Mouse (Mus musculus) inflammation-experienced regulatory T-cells, adult 6 months (primary cell): ENCODE results near the gene Kcnmb1. TPM values are rescaled to one million over a fixed set of nuclear protein-coding genes. Genes with fewer than 3 reads are reported as not detected.
A peak's percentile ranks its signal among the peaks of the same experiment; 100 is the strongest.

Source experiments
- ATAC-seq: one replicate; pipeline ENCODE4 v1.8.0; 2017
- polyA plus RNA-seq, 3 experiments: library from polyadenylated mRNA; unstranded; fragments of 100-300 nt; shearing (Covaris generic); gene quantifications; one replicate each; pipeline ENCODE4 v1.2.1; 2017

The Kcnmb1 gene
- polyA plus RNA-seq, 3 experiments from 2014 or later, result 0.53 to 1.6 (median 0.66) TPM

GRCm38 (mm10) chr11:34002593-34002965 is 39.8 kb downstream of the Kcnmb1 start:
- no peak for ATAC-seq

- ATAC-seq, result no peak
Measured at GRCm38 (mm10) chr11:34007616-34008015, 44.8 kb downstream of the Kcnmb1 start.

GRCm38 (mm10) chr11:34008214-34008613 is 45.4 kb downstream of the Kcnmb1 start:
- ATAC-seq, result peak; percentile 25

GRCm38 (mm10) chr11:34008702-34009101 is 45.9 kb downstream of the Kcnmb1 start:
- ATAC-seq, result peak; percentile 51

- ATAC-seq, result peak; percentile 28
Measured at GRCm38 (mm10) chr11:34009316-34010087, 46.7 kb downstream of the Kcnmb1 start.

- ATAC-seq, result peak; percentile 64
Measured at GRCm38 (mm10) chr11:34010133-34010858, 47.5 kb downstream of the Kcnmb1 start.

- peak; percentile 73 for ATAC-seq
Measured at GRCm38 (mm10) chr11:34010859-34011172, 48.0 kb downstream of the Kcnmb1 start.

GRCm38 (mm10) chr11:34012007-34012652 is 49.3 kb downstream of the Kcnmb1 start:
- ATAC-seq, result no peak

Other genes with a start within 250 kb of the Kcnmb1 start
- gene Kcnip1, start 30.1 kb downstream of the Kcnmb1 start, polyA plus RNA-seq, result under 1 TPM in 1 of 3 experiments, not detected in 2; 0.58 TPM
- 100 to 1,000 TPM; 451 to 581 (median 480) TPM for gene Lcp2, start 83.9 kb downstream of the Kcnmb1 start, polyA plus RNA-seq
- gene 4930469K13Rik, start 135.5 kb downstream of the Kcnmb1 start, polyA plus RNA-seq, result 10 to 100 TPM in 1 of 3 experiments, 1 to 10 TPM in 2; 6.0 to 13.0 (median 7.7) TPM
- gene Foxi1, start 245.1 kb downstream of the Kcnmb1 start, polyA plus RNA-seq, result not detected